Mouse (Mus musculus) brain, embryonic 14.5 days (tissue): Measurements from ENCODE around the gene Irx2. TPM values are rescaled to one million over a fixed set of nuclear protein-coding genes. Genes with fewer than 3 reads are reported as not detected.

Experiments
- DNase-seq: peaks from one replicate; pipeline ENCODE4 v3.0.0-alpha.2; 2011; ENCODE audit warnings: low read depth
- CTCF ChIP-seq: fragments of 200-500 bp; IDR thresholded peaks from 2 replicates; pipeline ENCODE4 v1.5.1; 2012; ENCODE audit warnings: inconsistent platforms, mild to moderate bottlenecking, moderate library complexity, borderline replicate concordance; ENCODE audit not compliant: insufficient read depth, insufficient read length; ENCODE audit errors: extremely low read depth
- POLR2A ChIP-seq: fragments of 200-500 bp; IDR thresholded peaks from 2 replicates; pipeline ENCODE4 v1.6.1; 2012; ENCODE audit warnings: mild to moderate bottlenecking, inconsistent platforms, borderline replicate concordance; ENCODE audit not compliant: poor library complexity, insufficient read depth, insufficient read length, severe bottlenecking; ENCODE audit errors: extremely low read depth
- polyA plus RNA-seq: library from polyadenylated mRNA; depleted of rRNA; stranded (reverse); fragments of >200 nt; gene quantifications from 2 replicates; pipeline ENCODE4 v1.2.3, GENCODE M21; 2012

Irx2 gene
- polyA plus RNA-seq, 1 experiment: 89.3 TPM

DNA sequence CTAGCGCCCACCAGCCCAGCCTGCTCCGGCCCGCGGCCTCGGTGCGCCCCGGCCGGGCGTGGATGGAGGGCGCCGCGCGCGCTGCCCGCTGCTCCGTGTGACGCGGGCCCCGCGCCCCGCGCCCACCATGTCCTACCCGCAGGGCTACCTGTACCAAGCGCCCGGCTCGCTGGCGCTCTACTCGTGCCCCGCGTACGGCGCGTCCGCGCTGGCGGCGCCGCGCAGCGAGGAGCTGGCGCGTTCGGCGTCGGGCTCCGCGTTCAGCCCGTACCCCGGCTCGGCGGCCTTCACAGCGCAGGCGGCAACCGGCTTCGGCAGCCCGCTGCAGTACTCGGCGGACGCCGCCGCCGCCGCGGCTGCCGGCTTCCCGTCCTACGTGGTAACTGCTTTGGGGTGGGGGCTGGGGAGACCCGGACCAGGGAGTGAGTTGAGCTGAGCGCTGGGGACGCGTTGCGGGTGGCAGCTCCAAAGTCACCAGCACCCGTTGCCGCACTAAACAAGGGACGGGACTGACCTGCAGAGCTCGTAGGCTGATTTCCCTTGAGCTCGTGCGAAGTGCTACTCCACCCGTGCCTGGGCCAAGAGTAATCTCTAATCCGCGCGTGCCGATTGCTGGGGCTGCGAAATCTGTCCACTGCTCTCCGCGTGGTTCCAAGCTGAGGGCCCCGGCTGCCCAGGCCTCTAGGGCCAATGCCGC, 463 bp downstream of the Irx2 start:
- TF ChIP-seq POLR2A (no peak), CTCF (no peak)
- DNase-seq: peak; percentile 69

DNA sequence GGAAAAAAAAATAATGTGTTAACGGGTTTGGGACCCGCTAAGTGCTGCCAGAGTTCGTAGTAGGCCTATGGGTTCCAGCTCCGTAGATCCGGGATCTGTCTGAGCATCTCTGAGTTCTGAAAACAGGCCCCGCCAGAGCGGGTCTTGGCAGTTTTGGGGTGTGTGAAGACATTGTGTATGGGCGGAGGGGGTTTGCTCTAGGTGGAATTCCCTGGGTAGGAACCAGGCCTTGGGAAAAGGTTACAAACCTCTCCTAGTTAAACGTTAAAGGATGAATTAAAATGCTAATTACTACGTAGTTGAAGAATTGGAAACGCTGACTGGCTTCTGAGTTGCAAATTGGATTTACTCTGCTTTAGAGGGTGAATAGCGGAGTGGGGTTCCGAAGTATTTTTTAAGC, 1.2 kb downstream of the Irx2 start:
- TF ChIP-seq CTCF: no peak
- TF ChIP-seq POLR2A: no peak
- peak; percentile 54 for DNase-seq

DNA sequence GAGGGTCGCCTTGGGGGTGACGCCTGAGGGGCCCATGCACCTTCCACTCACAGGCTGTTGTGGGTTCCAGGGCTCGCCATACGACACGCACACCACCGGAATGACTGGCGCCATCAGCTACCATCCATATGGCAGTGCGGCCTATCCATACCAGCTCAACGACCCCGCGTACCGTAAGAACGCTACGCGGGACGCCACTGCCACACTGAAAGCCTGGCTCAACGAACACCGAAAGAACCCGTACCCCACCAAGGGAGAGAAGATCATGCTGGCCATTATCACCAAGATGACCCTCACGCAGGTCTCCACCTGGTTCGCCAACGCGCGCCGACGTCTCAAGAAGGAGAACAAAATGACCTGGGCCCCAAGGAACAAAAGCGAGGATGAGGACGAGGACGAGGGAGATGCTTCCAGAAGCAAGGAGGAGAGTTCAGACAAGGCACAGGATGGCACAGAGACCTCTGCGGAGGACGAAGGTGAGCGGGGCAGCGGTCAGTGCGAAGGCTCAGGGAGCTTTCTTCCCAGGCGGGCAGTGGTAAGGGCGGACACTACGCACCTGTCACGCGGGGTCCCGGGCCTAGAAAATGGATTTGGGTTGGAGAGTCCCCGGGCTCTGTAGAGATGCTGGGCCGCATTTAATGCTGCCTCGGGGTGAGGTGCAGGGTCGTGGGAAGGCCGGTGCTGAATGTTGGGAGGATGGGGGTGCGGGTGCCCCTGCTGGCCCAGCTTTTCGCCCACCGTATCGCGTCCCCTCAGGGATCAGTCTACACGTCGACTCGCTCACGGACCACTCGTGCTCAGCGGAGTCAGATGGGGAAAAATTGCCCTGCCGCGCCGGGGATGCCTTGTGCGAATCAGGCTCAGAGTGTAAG, 2.1 kb downstream of the Irx2 start:
- no peak for TF ChIP-seq CTCF
- no peak for TF ChIP-seq POLR2A
- peak; percentile 42 for DNase-seq

DNA sequence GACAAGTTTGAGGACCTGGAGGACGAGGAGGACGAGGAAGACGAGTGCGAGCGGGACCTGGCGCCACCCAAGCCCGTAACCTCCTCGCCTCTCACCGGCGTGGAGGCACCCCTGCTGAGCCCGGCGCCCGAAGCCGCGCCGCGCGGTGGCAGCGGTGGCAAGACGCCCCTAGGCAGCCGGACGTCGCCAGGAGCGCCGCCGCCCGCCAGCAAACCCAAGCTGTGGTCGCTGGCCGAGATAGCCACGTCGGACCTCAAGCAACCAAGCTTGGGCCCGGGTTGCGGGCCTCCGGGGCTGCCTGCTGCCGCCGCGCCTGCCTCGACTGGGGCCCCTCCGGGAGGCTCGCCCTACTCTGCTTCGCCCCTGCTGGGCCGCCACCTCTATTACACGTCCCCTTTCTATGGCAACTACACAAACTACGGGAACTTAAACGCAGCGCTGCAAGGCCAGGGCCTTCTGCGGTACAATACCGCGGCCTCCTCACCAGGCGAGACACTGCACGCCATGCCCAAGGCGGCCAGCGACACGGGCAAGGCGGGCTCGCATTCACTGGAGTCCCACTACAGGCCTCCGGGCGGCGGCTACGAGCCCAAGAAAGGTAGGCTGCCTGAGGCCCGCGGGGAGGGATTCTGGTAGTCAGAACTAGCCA, 2.9 kb downstream of the Irx2 start:
- TF ChIP-seq POLR2A: no peak
- TF ChIP-seq CTCF: no peak; the same call in 1 of the 2 replicates
- peak; percentile 57 for DNase-seq

DNA sequence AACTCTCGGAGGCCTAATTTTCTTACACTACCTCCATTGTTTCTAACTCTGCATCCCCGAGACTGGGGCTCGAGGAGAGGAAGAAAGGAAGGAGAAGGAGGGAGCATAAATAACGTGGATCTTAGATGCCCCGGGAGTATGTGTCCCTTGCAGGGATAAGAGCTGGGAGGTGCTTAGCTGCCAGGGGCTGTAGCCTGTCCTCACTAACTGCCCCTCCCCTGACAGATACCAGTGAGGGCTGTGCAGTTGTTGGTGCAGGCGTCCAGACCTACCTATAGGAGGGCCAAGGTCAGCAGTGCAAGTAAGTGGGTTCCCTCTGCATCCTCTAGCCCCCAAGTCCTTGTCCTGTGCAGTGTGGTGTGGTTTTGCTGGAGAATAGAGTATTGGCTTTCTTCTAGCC, 3.7 kb downstream of the Irx2 start:
- DNase-seq: peak; percentile 15
- TF ChIP-seq POLR2A (no peak), CTCF (no peak)

DNA sequence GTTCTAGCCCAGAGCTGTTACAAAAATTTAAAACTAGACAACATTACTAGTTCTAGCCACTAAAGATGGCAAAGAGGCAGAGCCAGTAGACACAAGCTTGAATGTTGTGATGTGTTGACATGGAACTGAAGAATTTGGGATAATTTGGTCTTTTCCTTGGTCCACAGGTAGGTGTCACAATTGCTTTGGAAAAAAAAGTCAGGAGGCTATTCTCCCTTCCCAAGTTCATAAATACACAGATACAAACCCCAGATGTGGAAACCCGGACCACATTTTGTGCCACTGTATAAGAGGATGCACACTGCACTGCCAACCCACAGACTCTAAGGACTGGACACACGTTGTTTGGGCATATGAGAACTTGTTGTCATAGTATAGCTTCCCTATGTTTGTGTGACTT, 4.5 kb downstream of the Irx2 start:
- no peak for TF ChIP-seq POLR2A
- no peak for TF ChIP-seq CTCF
- DNase-seq: peak; percentile 56

DNA sequence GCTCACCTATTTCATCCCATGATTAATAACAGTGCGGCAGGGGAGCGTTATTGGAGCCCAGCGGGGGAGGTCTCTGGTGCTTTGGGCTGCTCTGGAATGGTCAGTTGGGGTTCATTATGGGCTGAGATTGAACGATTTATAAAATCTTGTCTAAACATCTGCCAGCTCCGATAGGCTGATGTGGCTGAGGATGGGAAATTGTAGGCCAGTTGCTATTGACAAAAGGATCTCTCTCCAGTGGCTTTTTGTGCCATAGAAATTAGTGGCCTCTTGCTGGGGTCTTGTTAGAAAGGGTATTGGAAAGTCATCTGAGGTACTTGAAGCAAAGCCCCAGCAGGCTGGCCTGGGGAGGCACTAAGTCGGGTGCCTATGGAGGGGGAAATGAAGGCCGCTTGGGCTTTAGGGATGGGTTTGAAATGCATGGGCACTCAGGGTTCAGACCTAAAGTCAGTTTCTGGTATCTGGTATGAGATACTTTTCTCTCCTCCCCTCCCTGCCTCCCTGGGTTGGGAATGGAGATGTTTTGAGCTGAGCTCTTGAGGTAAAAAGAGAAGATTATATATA, 6.2 kb downstream of the Irx2 start:
- DNase-seq: peak; percentile 24
- no peak for TF ChIP-seq POLR2A
- no peak for TF ChIP-seq CTCF

DNA sequence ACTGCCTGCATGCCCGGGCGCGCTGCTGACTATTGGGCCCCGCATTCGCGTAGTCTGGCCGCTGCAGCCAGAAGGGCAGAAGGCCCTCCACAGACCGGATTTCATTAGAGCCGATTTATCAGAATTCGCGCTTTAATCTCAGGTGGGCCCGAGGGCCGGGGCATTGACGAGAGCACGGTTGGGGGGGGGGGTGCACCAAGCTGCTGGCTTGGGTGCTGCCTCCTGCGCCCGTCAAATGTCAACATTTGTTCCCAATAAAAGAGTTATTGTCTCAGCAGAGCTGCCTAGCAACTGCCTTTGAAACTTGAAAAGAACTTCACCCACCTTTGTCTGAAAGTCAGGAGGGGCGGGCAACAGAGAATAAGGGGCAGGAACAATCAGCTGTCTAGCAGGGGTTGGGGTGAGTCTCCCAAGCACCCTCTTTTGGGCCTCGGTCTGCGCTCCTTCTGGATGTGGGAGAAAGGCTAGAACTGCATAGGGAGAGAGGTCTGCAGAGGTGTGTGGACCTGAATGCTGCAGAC, 7.8 kb downstream of the Irx2 start:
- TF ChIP-seq CTCF: no peak
- TF ChIP-seq POLR2A: no peak
- DNase-seq: peak; percentile 42

DNA sequence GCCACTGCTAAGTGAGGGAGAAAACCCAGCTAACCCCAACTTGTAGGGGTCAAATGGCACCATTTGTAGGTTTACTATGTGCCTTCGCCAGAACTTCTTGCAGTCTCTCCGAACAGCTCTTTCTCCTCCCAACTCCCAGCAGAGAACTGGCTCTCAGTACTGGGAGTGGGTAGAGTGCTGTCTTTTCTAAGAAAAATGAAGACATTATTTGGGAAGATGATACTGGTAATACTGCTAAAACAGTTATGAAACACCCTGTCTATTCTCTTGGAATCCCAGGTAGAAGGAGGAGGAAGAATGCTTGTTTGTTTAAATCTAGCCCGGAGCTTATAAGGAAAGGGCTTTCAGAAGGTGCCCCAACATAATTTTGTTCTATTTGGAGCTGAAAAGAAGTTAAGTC, 8.9 kb downstream of the Irx2 start:
- TF ChIP-seq POLR2A: no peak
- TF ChIP-seq CTCF: no peak
- DNase-seq: peak; percentile 44

DNA sequence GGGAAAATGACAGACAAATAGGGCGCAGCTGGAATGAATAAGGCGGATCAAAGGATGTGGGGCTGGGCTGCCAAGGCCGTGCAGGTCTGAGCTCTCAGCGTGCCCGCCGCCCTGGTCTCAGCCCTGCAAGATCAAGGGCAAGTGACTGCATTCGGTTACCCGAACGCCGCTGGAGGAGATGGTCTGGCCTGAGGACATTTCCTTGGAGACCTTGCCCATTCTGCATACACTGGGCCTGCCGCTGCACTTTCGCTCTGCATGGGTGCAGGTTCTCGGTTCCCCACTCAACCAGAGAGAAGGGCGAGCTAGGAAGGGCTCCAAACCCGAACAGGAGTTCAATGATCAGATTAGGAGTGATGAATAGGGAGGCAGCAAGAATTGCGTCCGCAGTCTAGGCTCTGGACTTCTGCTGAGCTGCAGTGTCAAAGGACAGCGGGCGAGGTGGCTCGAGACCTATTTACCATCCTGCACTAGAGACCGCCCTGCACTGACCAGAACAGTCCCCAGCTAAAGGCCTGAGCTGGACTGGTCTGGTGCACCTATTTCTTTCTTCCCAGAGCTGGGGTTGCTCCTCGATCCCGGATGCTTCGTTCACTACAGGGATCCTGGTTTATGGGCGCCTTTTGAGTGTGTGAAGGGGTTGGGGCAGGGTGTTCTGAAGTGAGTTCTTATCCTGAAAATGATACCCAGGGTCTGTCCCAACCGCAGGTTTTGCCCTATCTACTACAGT, 9.9 kb downstream of the Irx2 start:
- TF ChIP-seq POLR2A (no peak), CTCF (no peak)
- DNase-seq: peak; percentile 41
